Mouse (Mus musculus) C2C12 (cell line): Measurements from ENCODE around the gene Aggf1. TPM values are rescaled to one million over a fixed set of nuclear protein-coding genes. Genes with fewer than 3 reads are reported as not detected.
A peak's percentile ranks its signal among the peaks of the same experiment; 100 is the strongest.
"Not testable (repeated sequence)": the region's sequence is repeated elsewhere in the genome, so short reads cannot be mapped to it uniquely, and the experiment has no call there.

ENCODE experiments used
- H3K27me3 ChIP-seq: one replicate; pipeline ENCODE4 v1.6.1; 2011; ENCODE audit not compliant: control insufficient read depth, insufficient read depth, insufficient read length
- H3K36me3 ChIP-seq: one replicate; pipeline ENCODE4 v1.6.1; 2011; ENCODE audit not compliant: control insufficient read depth, insufficient read depth
- H3K4me3 ChIP-seq: one replicate; pipeline ENCODE4 v1.5.1; 2011; ENCODE audit warnings: mild to moderate bottlenecking, control low read depth; ENCODE audit not compliant: poor library complexity, insufficient read depth, severe bottlenecking
- H3K79me2 ChIP-seq: one replicate; pipeline ENCODE4 v1.6.1; 2011; ENCODE audit not compliant: control insufficient read depth, insufficient read depth
- H3K79me3 ChIP-seq: one replicate; pipeline ENCODE4 v1.6.1; 2011; ENCODE audit warnings: low read depth, control low read depth
- H3ac ChIP-seq: one replicate; pipeline ENCODE3; 2011; ENCODE audit warnings: low read depth; ENCODE audit not compliant: control insufficient read depth, insufficient read length
- CEBPB ChIP-seq: IDR thresholded peaks from one replicate; pipeline ENCODE4 v1.6.1; 2011; ENCODE audit warnings: low read depth, mild to moderate bottlenecking, control low read depth, moderate library complexity
- CTCF ChIP-seq: IDR thresholded peaks from one replicate; pipeline ENCODE4 v1.5.1; 2011; ENCODE audit not compliant: control insufficient read depth, insufficient read depth, insufficient read length
- FOSL1 ChIP-seq: IDR thresholded peaks from one replicate; pipeline ENCODE4 v1.8.0; 2011; ENCODE audit warnings: mild to moderate bottlenecking, low read length; ENCODE audit not compliant: poor library complexity, insufficient read depth, severe bottlenecking
- MAX ChIP-seq: IDR thresholded peaks from one replicate; pipeline ENCODE4 v1.6.1; 2011; ENCODE audit warnings: mild to moderate bottlenecking, control low read depth
- MYOD1 ChIP-seq: IDR thresholded peaks from one replicate; pipeline ENCODE4 v1.6.1; 2011; ENCODE audit warnings: low read depth; ENCODE audit not compliant: control insufficient read depth, insufficient read length
- MYOG ChIP-seq: IDR thresholded peaks from one replicate; pipeline ENCODE4 v1.6.1; 2011; ENCODE audit not compliant: control insufficient read depth, insufficient read length; ENCODE audit errors: extremely low read depth
- USF1 ChIP-seq: IDR thresholded peaks from one replicate; pipeline ENCODE4 v1.6.1; 2011; ENCODE audit warnings: low read depth, mild to moderate bottlenecking, control low read depth, moderate library complexity
- polyA plus RNA-seq: library from polyadenylated mRNA; unstranded; fragments of >200 nt; fragmentation: generic; extraction: Trizol; gene quantifications from one replicate; pipeline ENCODE4 v1.2.1, GENCODE M21; 2012; ENCODE audit warnings: missing spikeins

Gene Aggf1
- polyA plus RNA-seq, 1 experiment = 14.7 TPM

DNA sequence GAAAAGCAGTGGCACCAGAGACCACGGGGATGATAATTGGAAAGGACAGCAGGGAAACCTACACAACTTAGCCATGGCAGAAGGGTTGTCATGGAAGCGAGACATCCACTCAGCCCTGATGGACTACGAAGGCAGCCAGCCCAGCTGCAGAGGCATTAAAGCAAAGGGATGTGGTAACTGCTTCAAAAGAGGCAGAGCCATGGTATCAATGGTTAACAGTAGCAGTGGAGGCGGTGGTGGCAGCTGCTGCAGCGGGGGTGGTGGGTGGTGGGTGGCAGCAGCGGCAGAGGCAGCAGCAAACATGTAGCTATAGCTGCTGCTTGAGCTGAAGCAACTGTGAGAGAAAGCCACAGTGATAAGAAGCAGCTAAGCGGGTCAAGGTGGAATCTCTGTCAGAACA, 18.1 kb upstream of the Aggf1 start:
- no peak overlapping the region for H3ac ChIP-seq

GRCm38 (mm10) chr13:95389866-95390865, 15.0 kb upstream of the Aggf1 start:
- TF ChIP-seq CEBPB = no peak
- TF ChIP-seq FOSL1 = no peak
- TF ChIP-seq MAX = no peak
- no peak for TF ChIP-seq MYOG
- peak; percentile 56 for TF ChIP-seq CTCF
- TF ChIP-seq USF1 = no peak
- no peak for TF ChIP-seq MYOD1
- no peak overlapping the region for H3K4me3 ChIP-seq
- H3K79me3 ChIP-seq = no peaks in the 10 kb centered on the region
- H3K79me2 ChIP-seq = no peaks in the 10 kb centered on the region
- H3K36me3 ChIP-seq = no peaks in the 10 kb centered on the region
- H3K27me3 ChIP-seq = no peaks in the 10 kb centered on the region
- no peak overlapping the region for H3ac ChIP-seq

More for the DNA sequence above, 18.1 kb upstream of the Aggf1 start:
- Histone ChIP-seq H3K36me3 (no peaks in the 10 kb centered on the region), H3K4me3 (no peak overlapping the region), H3K79me2 (no peaks in the 10 kb centered on the region), H3K27me3 (no peaks in the 10 kb centered on the region), H3K79me3 (no peaks in the 10 kb centered on the region)
- TF ChIP-seq CTCF (no peak), FOSL1 (no peak), MAX (no peak), MYOG (no peak), USF1 (no peak), CEBPB (no peak), MYOD1 (no peak)

DNA sequence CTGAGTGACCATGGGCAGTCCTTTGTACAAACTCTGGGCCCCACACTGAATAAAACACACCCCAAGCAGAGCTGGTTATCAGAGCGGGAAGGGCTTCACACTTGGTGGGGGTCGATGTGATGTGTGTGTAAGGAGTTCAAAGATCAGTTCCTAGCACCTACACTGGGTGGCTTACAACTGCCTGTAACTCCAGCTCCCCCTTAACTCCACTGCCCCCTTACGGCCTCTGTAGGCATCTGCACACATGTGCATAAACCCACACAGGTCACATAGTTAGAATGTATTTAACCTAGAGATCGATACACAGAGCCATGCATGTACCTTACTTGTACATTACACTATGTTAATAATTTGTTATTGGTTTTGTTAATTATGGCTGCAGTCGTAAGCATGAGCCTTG, 13.1 kb upstream of the Aggf1 start:
- Histone ChIP-seq H3ac (no peak overlapping the region), H3K4me3 (no peak overlapping the region), H3K79me3 (no peaks in the 10 kb centered on the region), H3K79me2 (no peaks in the 10 kb centered on the region), H3K36me3 (no peaks in the 10 kb centered on the region), H3K27me3 (no peaks in the 10 kb centered on the region)
- TF ChIP-seq MAX (no peak), MYOD1 (no peak), CEBPB (no peak), FOSL1 (no peak), USF1 (no peak), MYOG (no peak), CTCF (no peak)

- Histone ChIP-seq H3K79me2 (no peaks in the 10 kb centered on the region), H3K27me3 (no peaks in the 10 kb centered on the region), H3K36me3 (no peaks in the 10 kb centered on the region)
Measured at GRCm38 (mm10) chr13:95382418-95382817, 7.3 kb upstream of the Aggf1 start.

GRCm38 (mm10) chr13:95378696-95379095, 3.5 kb upstream of the Aggf1 start:
- no peaks in the 10 kb centered on the region for H3K27me3 ChIP-seq
- H3K79me3 ChIP-seq = peaks cover 10% of the 10 kb centered on the region
- H3K4me3 ChIP-seq = no peak overlapping the region
- H3ac ChIP-seq = no peak overlapping the region
- no peaks in the 10 kb centered on the region for H3K36me3 ChIP-seq
- no peak for TF ChIP-seq CTCF
- TF ChIP-seq USF1 = no peak
- peaks cover 16% of the 10 kb centered on the region for H3K79me2 ChIP-seq

More at GRCm38 (mm10) chr13:95382418-95382817, 7.3 kb upstream of the Aggf1 start:
- no peaks in the 10 kb centered on the region for H3K79me3 ChIP-seq
- no peak overlapping the region for H3ac ChIP-seq
- TF ChIP-seq MAX (no peak), USF1 (no peak), CEBPB (no peak), MYOD1 (no peak), FOSL1 (no peak), CTCF (no peak), MYOG (no peak)
- H3K4me3 ChIP-seq = no peak overlapping the region

DNA sequence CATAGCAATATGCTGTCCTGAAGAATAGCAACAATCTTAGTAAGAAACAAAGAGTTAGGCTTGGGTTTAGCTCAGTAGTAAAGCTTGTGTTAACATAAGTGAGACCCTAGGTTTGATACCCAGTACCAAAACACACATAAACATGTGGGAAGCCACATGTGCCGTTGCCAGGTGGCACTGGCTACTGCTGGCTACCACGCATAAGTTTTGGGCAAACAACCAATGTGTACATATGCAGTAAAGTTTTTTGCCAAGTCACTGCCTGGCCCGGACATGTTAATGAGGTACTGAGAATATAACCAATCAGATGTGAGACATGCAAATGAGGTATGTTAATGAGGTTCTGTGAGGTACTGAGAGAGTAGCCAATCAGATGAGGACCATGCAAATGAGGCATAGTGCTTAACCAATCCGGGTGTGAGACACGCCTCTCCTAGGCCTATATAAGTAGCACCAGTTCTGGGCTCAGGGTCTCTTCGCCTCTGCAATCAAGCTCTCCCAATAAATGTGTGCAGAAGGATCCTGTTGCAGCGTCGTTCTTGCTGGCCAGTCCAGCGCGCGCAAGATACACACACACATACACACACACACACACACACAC, 1.6 kb upstream of the Aggf1 start:
- H3K79me3 ChIP-seq = peaks cover 27% of the 10 kb centered on the region
- H3K36me3 ChIP-seq, H3ac ChIP-seq, H3K27me3 ChIP-seq, H3K4me3 ChIP-seq: not testable (repeated sequence)
- peaks cover 36% of the 10 kb centered on the region for H3K79me2 ChIP-seq
